Comparison of ENCODE assay signal across 8 mouse cellular contexts in the genomic region with DNA sequence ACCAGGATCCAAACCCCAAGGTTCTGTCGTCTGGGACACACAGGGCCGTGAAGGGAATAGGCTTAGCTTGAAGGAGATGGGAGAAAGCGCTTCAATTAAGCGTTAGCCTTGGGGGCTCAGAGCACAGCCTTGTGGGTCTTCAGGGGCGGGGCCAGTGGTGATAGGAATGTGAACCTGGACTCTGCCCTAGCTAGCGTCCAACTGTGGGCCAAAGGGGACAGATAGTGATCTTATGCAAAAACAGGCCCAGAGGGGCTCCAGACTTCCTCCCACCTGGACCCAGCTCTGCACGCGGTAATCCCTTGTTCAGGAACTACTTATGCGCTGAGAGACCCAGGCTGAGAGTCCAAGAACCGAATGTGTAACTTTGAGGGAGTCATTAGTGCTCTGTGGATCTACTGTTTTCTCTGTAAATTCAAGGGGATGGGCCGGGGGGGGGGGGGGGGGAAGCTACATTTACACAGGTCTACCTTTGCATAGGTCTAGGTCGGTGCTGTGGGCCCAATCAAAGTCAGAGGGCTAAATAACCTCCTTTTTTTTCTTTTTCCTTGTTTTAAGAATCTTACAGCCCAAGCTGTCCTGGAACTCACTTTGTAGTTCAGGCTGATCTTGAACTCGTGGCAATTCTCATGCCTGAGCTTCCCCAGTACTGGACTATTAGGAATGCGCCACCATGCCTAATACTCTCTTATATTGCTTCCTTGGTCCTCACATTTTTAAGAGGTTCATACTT. TPM values are rescaled to one million over a fixed set of nuclear protein-coding genes. Genes with fewer than 3 reads are reported as not detected.
DNase-seq lines count a peak whose midpoint lies in the region; ATAC-seq and TF ChIP-seq lines count a peak whose summit lies in the region.

No protein-coding gene starts in this region.

- 12% methylated on average over 14 of the region's 14 CpGs for WGBS in lung, embryonic 16.5 days
- 16% methylated on average over 13 of the region's 14 CpGs for WGBS in embryonic facial prominence, embryonic 14.5 days
- 18% methylated on average over 13 of the region's 14 CpGs for WGBS in limb, embryonic 14.5 days
- WGBS in small intestine, adult 2 months: 31% methylated on average over 14 of the region's 14 CpGs

- no peak for TF ChIP-seq POLR2A in limb, embryonic 14.5 days (IDR thresholded peaks at IDR 0.05; ENCODE audit: borderline replicate concordance, extremely low read depth, insufficient read depth, insufficient read length)
- TF ChIP-seq POLR2A in small intestine, adult 2 months (IDR thresholded peaks at IDR 0.05; ENCODE audit: low read depth, low read length): no peak

- TF ChIP-seq CTCF in small intestine, adult 2 months (IDR thresholded peaks at IDR 0.05; ENCODE audit: extremely low read depth, insufficient read length, insufficient replicate concordance, low read depth, low read length): no peak

- peaks cover 10% of the 10 kb centered on the region for H3K36me3 ChIP-seq in lung, embryonic 16.5 days (ENCODE audit: control insufficient read depth, insufficient read depth, low read length)
- peaks cover 40% of the 10 kb centered on the region for H3K36me3 ChIP-seq in embryonic facial prominence, embryonic 14.5 days (ENCODE audit: control insufficient read depth, insufficient read depth, low read length)
- H3K36me3 ChIP-seq in limb, embryonic 14.5 days (ENCODE audit: control insufficient read depth, insufficient read depth, low read length): peaks cover 37% of the 10 kb centered on the region
- H3K36me3 ChIP-seq in small intestine, adult 2 months (ENCODE audit: control insufficient read depth, insufficient read depth, low read length): peaks cover 24% of the 10 kb centered on the region

- peaks cover 12% of the 10 kb centered on the region for H3K4me1 ChIP-seq in lung, embryonic 16.5 days (replicated peaks; ENCODE audit: control insufficient read depth, insufficient read depth, low read length)
- H3K4me1 ChIP-seq in embryonic facial prominence, embryonic 14.5 days (ENCODE audit: control insufficient read depth, insufficient read depth, low read length): peaks cover 14% of the 10 kb centered on the region
- H3K4me1 ChIP-seq in limb, embryonic 14.5 days (ENCODE audit: control insufficient read depth, insufficient read depth, low read length): peaks cover 15% of the 10 kb centered on the region
- H3K4me1 ChIP-seq in small intestine, adult 2 months (ENCODE audit: control insufficient read depth, insufficient read depth, insufficient read length, low read length): peaks cover 16% of the 10 kb centered on the region

- H3K4me2 ChIP-seq in lung, embryonic 16.5 days (ENCODE audit: low read depth, low read length): peak overlapping the region; percentile 59
- H3K4me2 ChIP-seq in embryonic facial prominence, embryonic 14.5 days (ENCODE audit: low read depth, low read length): peak overlapping the region; percentile 75
- H3K4me2 ChIP-seq in limb, embryonic 14.5 days (replicated peaks; ENCODE audit: low read depth, low read length, severe bottlenecking): peak overlapping the region; percentile 66

- ATAC-seq in lung, embryonic 16.5 days (ENCODE audit: low read depth): no peak
- no peak for ATAC-seq in embryonic facial prominence, embryonic 14.5 days (ENCODE audit: low read depth)
- ATAC-seq in limb, embryonic 14.5 days (ENCODE audit: low FRiP score, low read depth): no peak

- H3K27ac ChIP-seq in lung, embryonic 16.5 days (ENCODE audit: low read length): peak overlapping the region; percentile 96
- H3K27ac ChIP-seq in embryonic facial prominence, embryonic 14.5 days (replicated peaks; ENCODE audit: low read depth, low read length): peak overlapping the region; percentile 93
- H3K27ac ChIP-seq in limb, embryonic 14.5 days (replicated peaks; ENCODE audit: low read depth, low read length): peak overlapping the region; percentile 96
- no peak overlapping the region for H3K27ac ChIP-seq in small intestine, adult 2 months (ENCODE audit: insufficient read depth, low read depth, low read length)

- H3K27me3 ChIP-seq in lung, embryonic 16.5 days (ENCODE audit: control insufficient read depth, insufficient read depth, low read depth, low read length): no peaks in the 10 kb centered on the region
- no peaks in the 10 kb centered on the region for H3K27me3 ChIP-seq in embryonic facial prominence, embryonic 14.5 days (replicated peaks; ENCODE audit: control insufficient read depth, insufficient read depth, low read length)
- no peaks in the 10 kb centered on the region for H3K27me3 ChIP-seq in limb, embryonic 14.5 days (ENCODE audit: control insufficient read depth, insufficient read depth, low read length)
- H3K27me3 ChIP-seq in small intestine, adult 2 months (ENCODE audit: control insufficient read depth, insufficient read depth, low read length): no peaks in the 10 kb centered on the region

- DNase-seq in lung, adult 18-20 months: no peak
- DNase-seq in embryonic facial prominence, embryonic 14.5 days (ENCODE audit: low spot score): peak; percentile 29
- DNase-seq in limb, embryonic 14.5 days (ENCODE audit: low spot score): no peak
- no peak for DNase-seq in adrenal gland, adult 18-20 months (ENCODE audit: low spot score in 2 of 2)
- no peak for DNase-seq in spleen, postnatal 10 days (ENCODE audit: low spot score in 2 of 2)
- no peak for DNase-seq in cerebellum, postnatal 36 days

- peak overlapping the region; percentile 80 for H3K9ac ChIP-seq in lung, embryonic 16.5 days (ENCODE audit: low read length)
- H3K9ac ChIP-seq in embryonic facial prominence, embryonic 14.5 days (ENCODE audit: low read depth, low read length): peak overlapping the region; percentile 82
- H3K9ac ChIP-seq in limb, embryonic 14.5 days (ENCODE audit: low read depth, low read length, severe bottlenecking): peak overlapping the region; percentile 82

- H3K4me3 ChIP-seq in lung, embryonic 16.5 days (ENCODE audit: low read length): peak overlapping the region; percentile 58
- H3K4me3 ChIP-seq in embryonic facial prominence, embryonic 14.5 days (ENCODE audit: low read depth, low read length): peak overlapping the region; percentile 57
- H3K4me3 ChIP-seq in limb, embryonic 14.5 days (replicated peaks; ENCODE audit: low read length): peak overlapping the region; percentile 72
- peak overlapping the region; percentile 81 for H3K4me3 ChIP-seq in small intestine, adult 2 months (ENCODE audit: low read depth, low read length)

- H3K9me3 ChIP-seq in lung, embryonic 16.5 days (ENCODE audit: control insufficient read depth, low read length): no peaks in the 10 kb centered on the region
- H3K9me3 ChIP-seq in embryonic facial prominence, embryonic 14.5 days (ENCODE audit: control insufficient read depth, low read length): no peaks in the 10 kb centered on the region
- no peaks in the 10 kb centered on the region for H3K9me3 ChIP-seq in limb, embryonic 14.5 days (ENCODE audit: control insufficient read depth, low read length)

RNA-seq across cellular contexts. Expression of gene Galk1, which starts 0.8 kb away (rescaled TPM):
- polyA plus RNA-seq in lung, embryonic 16.5 days (2015; fragmentation: Nextera tagmentation; extraction: Ambion mirVana): 188 and 190 TPM in 2 replicates
- 140 and 164 TPM in 2 replicates for polyA plus RNA-seq in embryonic facial prominence, embryonic 14.5 days (2014; fragmentation: Nextera tagmentation; extraction: Ambion mirVana)
- polyA plus RNA-seq in limb, embryonic 14.5 days (2012; rRNA removed): 115 and 139 TPM in 2 replicates
- 162 and 164 TPM in 2 replicates for polyA plus RNA-seq in limb, embryonic 14.5 days (2014; fragmentation: Nextera tagmentation; extraction: Ambion mirVana)
- 39.5 and 53.3 TPM in 2 replicates for polyA plus RNA-seq in small intestine, adult 2 months (2012; rRNA removed)
- total RNA-seq in adrenal gland, adult 18-20 months (2021): 10 to 100 TPM; 26.8 to 33.1 TPM

RNA-seq across cellular contexts. Expression of gene H3f3b, which starts 16.1 kb away (rescaled TPM):
- 1,792 and 1,937 TPM in 2 replicates for polyA plus RNA-seq in lung, embryonic 16.5 days (2015; fragmentation: Nextera tagmentation; extraction: Ambion mirVana)
- polyA plus RNA-seq in embryonic facial prominence, embryonic 14.5 days (2014; fragmentation: Nextera tagmentation; extraction: Ambion mirVana): 1,358 and 1,723 TPM in 2 replicates
- 871 and 951 TPM in 2 replicates for polyA plus RNA-seq in limb, embryonic 14.5 days (2012; rRNA removed)
- 1,919 and 2,014 TPM in 2 replicates for polyA plus RNA-seq in limb, embryonic 14.5 days (2014; fragmentation: Nextera tagmentation; extraction: Ambion mirVana)
- 48.6 and 118 TPM in 2 replicates for polyA plus RNA-seq in small intestine, adult 2 months (2012; rRNA removed)
- total RNA-seq in adrenal gland, adult 18-20 months (2021): 100 to 1,000 TPM; 248 to 269 TPM

RNA-seq across cellular contexts. Expression of gene Unk, which starts 18.4 kb away (rescaled TPM):
- 37.9 and 41.3 TPM in 2 replicates for polyA plus RNA-seq in lung, embryonic 16.5 days (2015; fragmentation: Nextera tagmentation; extraction: Ambion mirVana)
- 25.1 and 30.3 TPM in 2 replicates for polyA plus RNA-seq in embryonic facial prominence, embryonic 14.5 days (2014; fragmentation: Nextera tagmentation; extraction: Ambion mirVana)
- 80.3 and 99.4 TPM in 2 replicates for polyA plus RNA-seq in limb, embryonic 14.5 days (2012; rRNA removed)
- polyA plus RNA-seq in limb, embryonic 14.5 days (2014; fragmentation: Nextera tagmentation; extraction: Ambion mirVana): 33.1 and 39.2 TPM in 2 replicates
- 10.4 and 21.5 TPM in 2 replicates for polyA plus RNA-seq in small intestine, adult 2 months (2012; rRNA removed)
- 10 to 100 TPM; 16.2 to 19.2 TPM for total RNA-seq in adrenal gland, adult 18-20 months (2021)

RNA-seq across cellular contexts. Expression of gene Itgb4, which starts 37.2 kb away (rescaled TPM):
- polyA plus RNA-seq in lung, embryonic 16.5 days (2015; fragmentation: Nextera tagmentation; extraction: Ambion mirVana): 3.4 and 3.8 TPM in 2 replicates
- polyA plus RNA-seq in embryonic facial prominence, embryonic 14.5 days (2014; fragmentation: Nextera tagmentation; extraction: Ambion mirVana): 10.7 and 11.0 TPM in 2 replicates
- 11.3 and 11.6 TPM in 2 replicates for polyA plus RNA-seq in limb, embryonic 14.5 days (2012; rRNA removed)
- 12.5 TPM in 2 replicates for polyA plus RNA-seq in limb, embryonic 14.5 days (2014; fragmentation: Nextera tagmentation; extraction: Ambion mirVana)
- 53.2 and 133 TPM in 2 replicates for polyA plus RNA-seq in small intestine, adult 2 months (2012; rRNA removed)
- 1 to 10 TPM; 3.1 to 3.7 TPM for total RNA-seq in adrenal gland, adult 18-20 months (2021)
